ENCODE assay signal across 7 mouse cellular contexts in genomic region chr1:161976255-161977182, GRCm38 (mm10). TPM values are rescaled to one million over a fixed set of nuclear protein-coding genes. Genes with fewer than 3 reads are reported as not detected.
DNase-seq lines count a peak whose midpoint lies in the region; ATAC-seq and TF ChIP-seq lines count a peak whose summit lies in the region.

No protein-coding gene starts in this region.

- no peak overlapping the region for H3K4me3 ChIP-seq in left cerebral cortex, adult 2 months

- peak; percentile 94 for ATAC-seq in activated CD4-positive, CD25-positive, alpha-beta regulatory T cell, adult 4 months
- peak; percentile 93 for ATAC-seq in megakaryocyte-erythroid progenitor cell, adult 5-6 weeks (replicated peaks; ENCODE audit: low FRiP score, low TSS enrichment, poor library complexity, severe bottlenecking)

- intact Hi-C loops in left cerebral cortex, adult 2 months (cut with DNase I) = loop anchor here (2.0 to 10.0 kb wide), 4 partner anchors 229 to 688 kb away; partner anchors contain the start of gene Mettl13

- H3K27ac ChIP-seq in left cerebral cortex, adult 2 months = no peak overlapping the region

- peak; percentile 96 for TF ChIP-seq CTCF in left cerebral cortex, adult 2 months (IDR thresholded peaks at IDR 0.05)

- DNase-seq in cerebellum, postnatal 4 days (ENCODE audit: low spot score in 2 of 2) = peak; percentile 54 to 71
- DNase-seq in gastrocnemius, adult 18-20 months (ENCODE audit: low spot score) = peak; percentile 87
- DNase-seq in hindlimb bud, embryonic 11.5 days (ENCODE audit: extremely low spot score, low read depth, low spot score) = peak; percentile 85
- DNase-seq in left cerebral cortex, adult 2 months (ENCODE audit: extremely low spot score in 1 of 2, low spot score in 2 of 2) = peak; percentile 71 to 74
- DNase-seq in right cerebral cortex, postnatal 14 days = peak; percentile 63

RNA-seq across cellular contexts. Expression of gene 4930558K02Rik, which starts 2.9 kb away (rescaled TPM):
- polyA plus RNA-seq in activated CD4-positive, CD25-positive, alpha-beta regulatory T cell, adult 4 months (2017; shearing (Covaris generic)) = not detected
- not detected for total RNA-seq in gastrocnemius, adult 18-20 months (2021)
- not detected for total RNA-seq in left cerebral cortex, adult 2 months (2021)
- total RNA-seq in megakaryocyte-erythroid progenitor cell, adult 5-6 weeks (2014; fragmentation: Nextera tagmentation) = 1.3 TPM in 1 of 2 replicates, not detected in the other
- not detected in 2 replicates for total RNA-seq in megakaryocyte-erythroid progenitor cell, adult 5-6 weeks (2017)

RNA-seq across cellular contexts. Expression of gene Pigc, which starts 7.5 kb away (rescaled TPM):
- 10 to 100 TPM; 25.1 to 40.2 TPM for polyA plus RNA-seq in activated CD4-positive, CD25-positive, alpha-beta regulatory T cell, adult 4 months (2017; shearing (Covaris generic))
- total RNA-seq in gastrocnemius, adult 18-20 months (2021) = 10 to 100 TPM; 12.1 to 16.0 TPM
- 10 to 100 TPM; 13.2 to 13.6 TPM for total RNA-seq in left cerebral cortex, adult 2 months (2021)
- total RNA-seq in megakaryocyte-erythroid progenitor cell, adult 5-6 weeks (2014; fragmentation: Nextera tagmentation) = 4.2 and 9.1 TPM in 2 replicates
- total RNA-seq in megakaryocyte-erythroid progenitor cell, adult 5-6 weeks (2017) = 10.6 and 12.2 TPM in 2 replicates
